Mouse (Mus musculus): ENCODE data around the gene Asic5. TPM values are rescaled to one million over a fixed set of nuclear protein-coding genes. Genes with fewer than 3 reads are reported as not detected.

The Asic5 gene
- total and polyA plus RNA-seq, 3 experiments: not detected

GRCm38 (mm10) chr3:82057201-82057600 is 75.1 kb downstream of the Asic5 start:
- no peak for DNase-seq (ENCODE audit: extremely low read depth)
- in situ Hi-C loops (cut with MboI; ENCODE audit: low pct_ligation_motif_present, low pct_unique_long_range_greater_than_20kb, low sequenced_read_pairs) (no loop called here), dilution Hi-C loops (cut with MboI; ENCODE audit: extremely low pct_ligation_motif_present, extremely low pct_unique_long_range_greater_than_20kb, low sequenced_read_pairs) (no loop called here)
- Histone ChIP-seq H3K27me3 (replicated peaks) (no peaks in the 10 kb centered on the region), H3K27ac (ENCODE audit: insufficient read depth, low read depth) (no peak overlapping the region), H3K4me2 (ENCODE audit: insufficient read depth, low read depth, poor library complexity, severe bottlenecking) (no peak overlapping the region), H3K9ac (ENCODE audit: insufficient read depth, low read depth) (no peak overlapping the region), H3K36me3 (replicated peaks in 1 of 2; ENCODE audit: control insufficient read depth in 1 of 2, insufficient read depth in 1 of 2, low read length in 1 of 2) (no peaks in the 10 kb centered on the region), H3K4me1 (ENCODE audit: control insufficient read depth in 1 of 2, insufficient read depth in 2 of 2) (peaks cover 5 to 6% of the 10 kb centered on the region in 2 experiments), H3K4me3 (replicated peaks in 1 of 3; ENCODE audit: low read depth in 2 of 3, low read length in 2 of 3, poor library complexity in 1 of 3) (no peak overlapping the region), H3K79me2 (replicated peaks; ENCODE audit: control insufficient read depth, extremely low read depth, insufficient read depth, poor library complexity, severe bottlenecking) (no peaks in the 10 kb centered on the region), H3K9me3 (replicated peaks; ENCODE audit: low read length) (no peaks in the 10 kb centered on the region)
- TF ChIP-seq SMC3 (IDR thresholded peaks at IDR 0.05; ENCODE audit: low read depth, low read length): no peak
- TF ChIP-seq GABPA (IDR thresholded peaks at IDR 0.05; ENCODE audit: insufficient replicate concordance, low read depth, low read length): no peak
- TF ChIP-seq SIN3A (IDR thresholded peaks at IDR 0.05; ENCODE audit: low read length): no peak
- TF ChIP-seq POLR2AphosphoS2 (IDR thresholded peaks at IDR 0.05; ENCODE audit: low read depth, low read length): no peak
- no peak for TF ChIP-seq TCF12 (IDR thresholded peaks at IDR 0.05; ENCODE audit: low read depth, low read length)
- no peak for TF ChIP-seq ZKSCAN1 (IDR thresholded peaks at IDR 0.05; ENCODE audit: borderline replicate concordance, low read depth, low read length)
- TF ChIP-seq ETS1 (conservative IDR thresholded peaks at IDR 0.05; ENCODE audit: low read depth, low read length): no peak
- no peak for TF ChIP-seq MYC (IDR thresholded peaks at IDR 0.05; ENCODE audit: low read depth, low read length)
- TF ChIP-seq KAT2A (IDR thresholded peaks at IDR 0.05; ENCODE audit: insufficient replicate concordance, low read length): no peak
- TF ChIP-seq NELFE (IDR thresholded peaks at IDR 0.05; ENCODE audit: low read depth, low read length): no peak
- no peak for TF ChIP-seq RCOR1 (conservative IDR thresholded peaks at IDR 0.05; ENCODE audit: low read depth, low read length)
- TF ChIP-seq ZNF384 (IDR thresholded peaks at IDR 0.05; ENCODE audit: low read depth, low read length): no peak

DNA sequence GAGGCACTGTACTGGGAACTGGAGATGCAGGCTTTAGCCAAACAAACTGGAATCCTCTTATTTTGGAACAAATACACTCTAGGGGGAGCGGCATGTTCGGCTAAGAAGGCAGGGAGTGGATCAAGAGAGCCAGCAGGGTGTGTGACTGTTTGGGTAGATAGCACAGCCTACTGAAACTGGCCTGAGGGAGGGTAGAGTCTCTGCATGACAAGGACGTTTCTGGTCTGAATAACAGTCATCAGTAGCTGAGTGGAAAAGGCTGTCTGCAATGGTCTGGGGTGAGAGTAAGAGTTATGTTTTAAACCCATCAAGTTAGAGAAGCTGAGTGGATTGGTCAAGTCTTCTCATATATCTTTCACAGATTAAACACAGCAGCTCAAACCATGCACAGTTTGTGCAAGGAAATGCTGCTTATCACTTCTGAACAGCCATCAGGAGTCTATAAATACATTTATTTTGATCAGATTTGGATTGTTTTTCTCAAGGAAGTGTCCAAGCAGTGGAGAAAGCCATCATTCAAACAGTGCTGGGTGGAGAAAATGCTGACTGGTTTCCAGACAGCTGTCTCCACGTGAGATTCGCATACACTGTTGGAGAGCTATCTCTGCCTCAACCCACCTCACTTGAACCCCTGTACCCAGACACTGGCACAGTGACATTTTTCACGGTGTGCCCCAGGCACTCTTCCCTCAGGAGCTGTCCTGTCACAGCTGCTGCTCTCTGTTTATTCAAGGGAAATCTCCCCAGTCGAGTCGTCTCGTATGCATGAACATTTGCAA is 79.5 kb downstream of the Asic5 start:
- Histone ChIP-seq H3K9ac (ENCODE audit: insufficient read depth, low read depth) (no peak overlapping the region), H3K27me3 (replicated peaks) (no peaks in the 10 kb centered on the region), H3K36me3 (replicated peaks in 1 of 2; ENCODE audit: control insufficient read depth in 1 of 2, insufficient read depth in 1 of 2, low read length in 1 of 2) (no peaks in the 10 kb centered on the region), H3K9me3 (replicated peaks; ENCODE audit: low read length) (no peaks in the 10 kb centered on the region), H3K4me2 (ENCODE audit: insufficient read depth, low read depth, poor library complexity, severe bottlenecking) (no peak overlapping the region), H3K27ac (ENCODE audit: insufficient read depth, low read depth) (no peak overlapping the region), H3K4me3 (replicated peaks in 1 of 3; ENCODE audit: low read depth in 2 of 3, low read length in 2 of 3, poor library complexity in 1 of 3) (no peak overlapping the region), H3K4me1 (ENCODE audit: control insufficient read depth in 1 of 2, insufficient read depth in 2 of 2) (no peaks in the 10 kb centered on the region), H3K79me2 (replicated peaks; ENCODE audit: control insufficient read depth, extremely low read depth, insufficient read depth, poor library complexity, severe bottlenecking) (no peaks in the 10 kb centered on the region)
- in situ Hi-C loops (cut with MboI; ENCODE audit: low pct_ligation_motif_present, low pct_unique_long_range_greater_than_20kb, low sequenced_read_pairs) (no loop called here), dilution Hi-C loops (cut with MboI; ENCODE audit: extremely low pct_ligation_motif_present, extremely low pct_unique_long_range_greater_than_20kb, low sequenced_read_pairs) (no loop called here)
- TF ChIP-seq JUND (conservative IDR thresholded peaks at IDR 0.05; ENCODE audit: low read depth, low read length) (no peak), CHD2 (IDR thresholded peaks at IDR 0.05; ENCODE audit: low read length) (no peak), POLR2AphosphoS2 (IDR thresholded peaks at IDR 0.05; ENCODE audit: low read depth, low read length) (no peak), USF2 (conservative IDR thresholded peaks at IDR 0.05; ENCODE audit: low read depth, low read length) (no peak), JUN (IDR thresholded peaks at IDR 0.05; ENCODE audit: insufficient read depth, low read depth, low read length) (no peak), MXI1 (IDR thresholded peaks at IDR 0.05; ENCODE audit: low read depth, low read length) (no peak), NELFE (IDR thresholded peaks at IDR 0.05; ENCODE audit: low read depth, low read length) (no peak), GABPA (IDR thresholded peaks at IDR 0.05; ENCODE audit: insufficient replicate concordance, low read depth, low read length) (no peak), SIN3A (IDR thresholded peaks at IDR 0.05; ENCODE audit: low read length) (no peak), KAT2A (IDR thresholded peaks at IDR 0.05; ENCODE audit: insufficient replicate concordance, low read length) (no peak), RAD21 (IDR thresholded peaks at IDR 0.05; ENCODE audit: low read depth, low read length) (no peak), ZMIZ1 (IDR thresholded peaks at IDR 0.05; ENCODE audit: low read depth, low read length) (no peak), USF1 (IDR thresholded peaks at IDR 0.05; ENCODE audit: low read depth, low read length) (no peak), EP300 (IDR thresholded peaks at IDR 0.05; ENCODE audit: low read length) (no peak), ETS1 (conservative IDR thresholded peaks at IDR 0.05; ENCODE audit: low read depth, low read length) (no peak), UBTF (IDR thresholded peaks at IDR 0.05; ENCODE audit: low read depth, low read length) (no peak), MAX (IDR thresholded peaks at IDR 0.05; ENCODE audit: low read length) (no peak), TBP (conservative IDR thresholded peaks at IDR 0.05; ENCODE audit: low read depth, low read length) (no peak), MYC (IDR thresholded peaks at IDR 0.05; ENCODE audit: low read depth, low read length) (no peak), MEF2A (IDR thresholded peaks at IDR 0.05; ENCODE audit: borderline replicate concordance, low read depth, low read length) (no peak)
- no peak for DNase-seq (ENCODE audit: extremely low read depth)

Data from CH12.LX (cell line).